8 mouse cellular contexts compared by ENCODE assay signal in genomic region chr4:142095513-142096241, GRCm38 (mm10). TPM values are rescaled to one million over a fixed set of nuclear protein-coding genes. Genes with fewer than 3 reads are reported as not detected.
A peak's percentile ranks its signal among the peaks of the same experiment; 100 is the strongest.
DNase-seq lines count a peak whose midpoint lies in the region; ATAC-seq and TF ChIP-seq lines count a peak whose summit lies in the region.

No protein-coding gene starts in this region.

- no peaks in the 10 kb centered on the region for H3K9me3 ChIP-seq in heart, embryonic 14.5 days (ENCODE audit: control insufficient read depth, low read length)
- H3K9me3 ChIP-seq in limb, embryonic 14.5 days (ENCODE audit: control insufficient read depth, low read length), result no peaks in the 10 kb centered on the region
- H3K9me3 ChIP-seq in intestine, embryonic 15.5 days, result no peaks in the 10 kb centered on the region

- H3K4me2 ChIP-seq in heart, embryonic 14.5 days (ENCODE audit: low read length), result no peak overlapping the region
- no peak overlapping the region for H3K4me2 ChIP-seq in limb, embryonic 14.5 days (replicated peaks; ENCODE audit: low read depth, low read length, severe bottlenecking)
- H3K4me2 ChIP-seq in intestine, embryonic 15.5 days (replicated peaks), result no peak overlapping the region

- H3K36me3 ChIP-seq in heart, embryonic 14.5 days (ENCODE audit: control insufficient read depth, insufficient read depth, low read length), result no peaks in the 10 kb centered on the region
- H3K36me3 ChIP-seq in limb, embryonic 14.5 days (ENCODE audit: control insufficient read depth, insufficient read depth, low read length), result no peaks in the 10 kb centered on the region
- no peaks in the 10 kb centered on the region for H3K36me3 ChIP-seq in intestine, embryonic 15.5 days

- no peak overlapping the region for H3K9ac ChIP-seq in heart, embryonic 14.5 days (ENCODE audit: low read length)
- peak overlapping the region; percentile 18; the same call in 1 of the 2 replicates for H3K9ac ChIP-seq in limb, embryonic 14.5 days (ENCODE audit: low read depth, low read length, severe bottlenecking)
- H3K9ac ChIP-seq in intestine, embryonic 15.5 days, result no peak overlapping the region

- no peak overlapping the region for H3K4me3 ChIP-seq in heart, embryonic 14.5 days (ENCODE audit: control insufficient read depth in 1 of 2, insufficient read depth in 1 of 2, low read depth in 1 of 2, low read length in 2 of 2)
- no peak overlapping the region for H3K4me3 ChIP-seq in limb, embryonic 14.5 days (replicated peaks; ENCODE audit: low read length)
- H3K4me3 ChIP-seq in intestine, embryonic 15.5 days (replicated peaks), result no peak overlapping the region

- peaks cover 18 to 19% of the 10 kb centered on the region in 2 experiments; a peak in 3 of 4 replicates for H3K4me1 ChIP-seq in heart, embryonic 14.5 days (ENCODE audit: control insufficient read depth in 2 of 2, insufficient read depth in 2 of 2, low read length in 2 of 2)
- peaks cover 17% of the 10 kb centered on the region; the same call in 1 of the 2 replicates for H3K4me1 ChIP-seq in limb, embryonic 14.5 days (ENCODE audit: control insufficient read depth, insufficient read depth, low read length)
- peaks cover 13% of the 10 kb centered on the region for H3K4me1 ChIP-seq in intestine, embryonic 15.5 days (replicated peaks)

- no peaks in the 10 kb centered on the region for H3K27me3 ChIP-seq in heart, embryonic 14.5 days (ENCODE audit: control insufficient read depth, insufficient read depth, low read length)
- H3K27me3 ChIP-seq in limb, embryonic 14.5 days (ENCODE audit: control insufficient read depth, insufficient read depth, low read length), result no peaks in the 10 kb centered on the region
- no peaks in the 10 kb centered on the region for H3K27me3 ChIP-seq in intestine, embryonic 15.5 days (replicated peaks)

- 52% methylated on average over 15 of the region's 15 CpGs for WGBS in heart, embryonic 14.5 days
- WGBS in limb, embryonic 14.5 days, result 36% methylated on average over 15 of the region's 15 CpGs
- 58% methylated on average over 15 of the region's 15 CpGs for WGBS in intestine, embryonic 15.5 days

- DNase-seq in right cerebral cortex, postnatal 14 days, result peak; percentile 27
- no peak for DNase-seq in right cerebral cortex, postnatal 25 days
- DNase-seq in cerebellum, postnatal 36 days, result peak; percentile 55 to 68
- peak; percentile 67 for DNase-seq in limb, embryonic 14.5 days (ENCODE audit: low spot score)
- DNase-seq in thymus, postnatal 4 days, result no peak
- no peak for DNase-seq in spleen, postnatal 36 days (ENCODE audit: low spot score in 2 of 2)

- no peak for TF ChIP-seq POLR2A in limb, embryonic 14.5 days (IDR thresholded peaks at IDR 0.05; ENCODE audit: borderline replicate concordance, extremely low read depth, insufficient read depth, insufficient read length)

- 0 out of 2 replicates have a peak, but pooled peaks have one; percentile 25 for ATAC-seq in heart, embryonic 14.5 days (ENCODE audit: insufficient number of reproducible peaks, insufficient read depth, low FRiP score, low read depth)
- ATAC-seq in limb, embryonic 14.5 days (ENCODE audit: low FRiP score, low read depth), result peak; percentile 46; the same call in 1 of the 2 replicates
- no peak for ATAC-seq in intestine, embryonic 15.5 days

- H3K27ac ChIP-seq in heart, embryonic 14.5 days (replicated peaks in 1 of 2; ENCODE audit: control insufficient read depth in 1 of 2, insufficient read depth in 1 of 2, low read depth in 2 of 2, low read length in 2 of 2), result 0 out of 4 replicates have a peak overlapping the region, but pooled peaks of 1 of the 2 experiments have one; percentile 25
- H3K27ac ChIP-seq in limb, embryonic 14.5 days (replicated peaks; ENCODE audit: low read depth, low read length), result 0 out of 2 replicates have a peak overlapping the region, but pooled peaks have one; percentile 45
- no peak overlapping the region for H3K27ac ChIP-seq in intestine, embryonic 15.5 days

RNA-seq across cellular contexts. Expression of gene Tmem51, which starts 11.6 kb away (rescaled TPM):
- polyA plus RNA-seq in heart, embryonic 14.5 days (2014; fragmentation: Nextera tagmentation; extraction: Ambion mirVana), result 35.6 and 36.4 TPM in 2 replicates
- polyA plus RNA-seq in limb, embryonic 14.5 days (2012; rRNA removed), result 11.6 and 12.0 TPM in 2 replicates
- 18.8 and 19.2 TPM in 2 replicates for polyA plus RNA-seq in limb, embryonic 14.5 days (2014; fragmentation: Nextera tagmentation; extraction: Ambion mirVana)
- 103 and 109 TPM in 2 replicates for polyA plus RNA-seq in intestine, embryonic 15.5 days (2015; fragmentation: Nextera tagmentation; extraction: Ambion mirVana)

Comparison
In these comparisons a context has a peak if more than half of its experiments do, and no peak if none do; other contexts are left out.
1. DNase-seq: peak in right cerebral cortex, postnatal 14 days (single experiment), cerebellum, postnatal 36 days (2 of 2) and limb, embryonic 14.5 days (single experiment); none in right cerebral cortex, postnatal 25 days (single experiment), thymus, postnatal 4 days (single experiment) and spleen, postnatal 36 days (0 of 2).